Mouse (Mus musculus): ENCODE data around the gene Lrrc10.

GRCm38 (mm10) chr10:117094504-117095329 is 49.6 kb downstream of the Lrrc10 start:
- TF ChIP-seq MEF2A (IDR thresholded peaks at IDR 0.05; ENCODE audit: extremely low read depth, insufficient replicate concordance, low read depth, low read length, poor library complexity, severe bottlenecking) (no peak), USF1 (IDR thresholded peaks at IDR 0.05; ENCODE audit: low read depth, low read length) (no peak), CTCF (IDR thresholded peaks at IDR 0.05 in 2 of 3, conservative IDR thresholded peaks at IDR 0.05 in 1 of 3; ENCODE audit: control insufficient read depth in 1 of 3, insufficient read depth in 1 of 3, low read depth in 2 of 3, low read length in 3 of 3, poor library complexity in 1 of 3, severe bottlenecking in 1 of 3) (no peak), MXI1 (IDR thresholded peaks at IDR 0.05; ENCODE audit: low read depth, low read length) (no peak), POLR2A (IDR thresholded peaks at IDR 0.05; ENCODE audit: control insufficient read depth in 1 of 2, insufficient read depth in 1 of 2, low read depth in 1 of 2, low read length in 2 of 2, poor library complexity in 1 of 2) (no peak), MAZ (IDR thresholded peaks at IDR 0.05; ENCODE audit: low read depth, low read length) (no peak), POLR2AphosphoS5 (IDR thresholded peaks at IDR 0.05; ENCODE audit: borderline replicate concordance, low read depth, low read length) (no peak), EP300 (IDR thresholded peaks at IDR 0.05; ENCODE audit: low read depth in 1 of 2, low read length in 2 of 2) (no peak), MAX (IDR thresholded peaks at IDR 0.05; ENCODE audit: low read length) (no peak), GATA1 (IDR thresholded peaks at IDR 0.05; ENCODE audit: low read depth, low read length) (no peak), ZNF384 (IDR thresholded peaks at IDR 0.05; ENCODE audit: low read depth, low read length) (no peak), ETS1 (IDR thresholded peaks at IDR 0.05; ENCODE audit: low read depth, low read length) (no peak), TCF12 (IDR thresholded peaks at IDR 0.05; ENCODE audit: low read depth, low read length) (no peak)

All from MEL (cell line).